Mouse (Mus musculus): ENCODE data around the gene Pros1.

- TF ChIP-seq CTCF (IDR thresholded peaks at IDR 0.05; ENCODE audit: extremely low read depth, insufficient read length, insufficient replicate concordance, low read depth, low read length) (no peak), POLR2A (IDR thresholded peaks at IDR 0.05; ENCODE audit: low read depth, low read length) (no peak)
These were observed 438 bp upstream of the Pros1 start for GRCm38 (mm10) chr16:62853611-62854126.

Data from small intestine, adult 2 months (tissue).